31 mouse cellular contexts compared by ENCODE assay signal in the genomic region with DNA sequence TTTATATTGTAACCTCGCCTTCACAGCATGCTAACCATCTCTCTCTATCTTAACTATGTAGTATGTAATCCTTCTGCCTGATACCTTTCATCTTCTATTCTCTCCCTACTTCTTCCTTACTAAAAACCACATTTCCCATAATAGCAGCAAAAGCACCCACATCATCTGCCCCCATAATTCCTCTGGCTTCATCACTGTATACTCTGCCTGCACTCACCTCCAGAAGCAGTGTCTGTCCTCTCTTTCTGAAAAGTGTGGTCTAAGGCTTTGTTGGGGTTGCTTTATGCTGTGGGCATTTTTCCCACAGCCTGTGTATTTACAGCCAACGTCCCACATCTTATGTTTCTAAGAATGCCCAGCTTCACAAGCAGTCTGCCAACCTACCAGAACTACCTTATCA. TPM values are rescaled to one million over a fixed set of nuclear protein-coding genes. Genes with fewer than 3 reads are reported as not detected.
DNase-seq lines count a peak whose midpoint lies in the region; ATAC-seq and TF ChIP-seq lines count a peak whose summit lies in the region.
"Had no signal": no experiment of that assay in that cellular context is flagged by ENCODE, and none has a peak within 500 bp of the region (broad histone marks: within the 10 kb centered on the region; RNA-seq: fewer than 3 reads in every experiment).

No protein-coding gene starts in this region.

- TF ChIP-seq CTCF in layer of hippocampus, adult 2 months (conservative IDR thresholded peaks at IDR 0.05), result no peak
- no peak for TF ChIP-seq CTCF in cortical plate, adult 2 months (IDR thresholded peaks at IDR 0.05; ENCODE audit: extremely low read depth, insufficient read depth, low read length)

- H3K4me3 ChIP-seq in forebrain, embryonic 16.5 days (replicated peaks; ENCODE audit: low read length), result no peak overlapping the region
- H3K4me3 ChIP-seq in forebrain, embryonic 11.5 days (ENCODE audit: low read depth, low read length), result no peak overlapping the region
- no peak overlapping the region for H3K4me3 ChIP-seq in layer of hippocampus, adult 2 months
- no peak overlapping the region for H3K4me3 ChIP-seq in cortical plate, adult 2 months (ENCODE audit: insufficient read depth, low read length)
- H3K4me3 ChIP-seq: embryonic facial prominence, embryonic 10.5 days; embryonic facial prominence, embryonic 13.5 days; erythroblast, embryonic 14.5 days; heart, adult 2 months; heart, embryonic 10.5 days; heart, embryonic 13.5 days; hindbrain, embryonic 12.5 days had no signal

- no peaks in the 10 kb centered on the region for H3K27me3 ChIP-seq in forebrain, embryonic 16.5 days (replicated peaks; ENCODE audit: control insufficient read depth, insufficient read depth, low read length)
- no peaks in the 10 kb centered on the region for H3K27me3 ChIP-seq in forebrain, embryonic 11.5 days (ENCODE audit: control insufficient read depth, insufficient read depth, low read length)
- H3K27me3 ChIP-seq: embryonic facial prominence, embryonic 13.5 days; heart, embryonic 13.5 days; hindbrain, embryonic 12.5 days had no signal

- 58% methylated on average over 2 of the region's 2 CpGs for WGBS in forebrain, embryonic 16.5 days
- 80% methylated on average over 2 of the region's 2 CpGs for WGBS in forebrain, embryonic 11.5 days

- ATAC-seq in forebrain, embryonic 16.5 days, result no peak
- ATAC-seq in forebrain, embryonic 11.5 days (replicated peaks; ENCODE audit: low FRiP score), result no peak
- ATAC-seq: CD4-positive, CD25-positive, alpha-beta regulatory T cell, adult 4 months; forebrain, embryonic 14.5 days; hindbrain, postnatal 0 days; inflammation-experienced regulatory T-cells, adult 6 months; intestine, embryonic 16.5 days had no signal

- H3K36me3 ChIP-seq in forebrain, embryonic 16.5 days (ENCODE audit: control insufficient read depth, insufficient read depth), result no peaks in the 10 kb centered on the region
- H3K36me3 ChIP-seq in forebrain, embryonic 11.5 days (ENCODE audit: control insufficient read depth, insufficient read depth, low read length), result no peaks in the 10 kb centered on the region
- H3K36me3 ChIP-seq: embryonic facial prominence, embryonic 10.5 days; embryonic facial prominence, embryonic 13.5 days; heart, embryonic 10.5 days; heart, embryonic 13.5 days; hindbrain, embryonic 12.5 days had no signal

- no peak for TF ChIP-seq POLR2A in cortical plate, adult 2 months (IDR thresholded peaks at IDR 0.05; ENCODE audit: extremely low read depth, insufficient read depth, low read length)

- H3K9ac ChIP-seq in forebrain, embryonic 16.5 days (replicated peaks; ENCODE audit: low read depth, low read length), result no peak overlapping the region
- no peak overlapping the region for H3K9ac ChIP-seq in forebrain, embryonic 11.5 days (ENCODE audit: low read length)
- H3K9ac ChIP-seq: embryonic facial prominence, embryonic 13.5 days; heart, embryonic 13.5 days; hindbrain, embryonic 12.5 days had no signal

- no peak overlapping the region for H3K4me2 ChIP-seq in forebrain, embryonic 16.5 days (ENCODE audit: low read length)
- H3K4me2 ChIP-seq in forebrain, embryonic 11.5 days (ENCODE audit: low read depth, low read length, severe bottlenecking), result no peak overlapping the region
- H3K4me2 ChIP-seq: embryonic facial prominence, embryonic 13.5 days; heart, embryonic 13.5 days; hindbrain, embryonic 12.5 days had no signal

- H3K27ac ChIP-seq in forebrain, embryonic 16.5 days (ENCODE audit: low read length), result peak overlapping the region; percentile 44; the same call in 1 of the 2 replicates
- H3K27ac ChIP-seq in forebrain, embryonic 11.5 days (ENCODE audit: low read depth, low read length), result no peak overlapping the region
- peak overlapping the region; percentile 68 for H3K27ac ChIP-seq in layer of hippocampus, adult 2 months
- H3K27ac ChIP-seq in cortical plate, adult 2 months (ENCODE audit: insufficient read depth, low read length), result peak overlapping the region; percentile 84; the same call in 1 of the 2 replicates
- H3K27ac ChIP-seq: embryonic facial prominence, embryonic 10.5 days; embryonic facial prominence, embryonic 13.5 days; heart, adult 2 months; heart, embryonic 10.5 days; heart, embryonic 13.5 days; hindbrain, embryonic 12.5 days; hindbrain, postnatal 0 days had no signal

- H3K9me3 ChIP-seq in forebrain, embryonic 16.5 days (ENCODE audit: control insufficient read depth, low read length), result no peaks in the 10 kb centered on the region
- H3K9me3 ChIP-seq in forebrain, embryonic 11.5 days (ENCODE audit: control insufficient read depth, low read length), result no peaks in the 10 kb centered on the region
- H3K9me3 ChIP-seq: embryonic facial prominence, embryonic 10.5 days; embryonic facial prominence, embryonic 13.5 days; heart, embryonic 10.5 days; heart, embryonic 13.5 days; hindbrain, embryonic 12.5 days had no signal

- no peak for DNase-seq in forebrain, embryonic 11.5 days (ENCODE audit: low spot score)
- no peak for DNase-seq in layer of hippocampus, adult 2 months (ENCODE audit: low spot score in 2 of 2)
- DNase-seq in layer of hippocampus, postnatal 36 days, result no peak
- DNase-seq in kidney, postnatal 4 days, result no peak
- DNase-seq: adrenal gland, adult 2 months; adrenal gland, postnatal 14 days; cerebellum, adult 11-12 months; cerebellum, adult 9-10 months; cerebellum, postnatal 14 days; embryo, embryonic 11 days; gastrocnemius, postnatal 25 days; heart, adult 2 months; heart, postnatal 14 days; kidney, adult 18-20 months had no signal

- peaks cover 6% of the 10 kb centered on the region for H3K4me1 ChIP-seq in forebrain, embryonic 16.5 days (replicated peaks; ENCODE audit: control insufficient read depth, insufficient read depth, low read length)
- no peaks in the 10 kb centered on the region for H3K4me1 ChIP-seq in forebrain, embryonic 11.5 days (replicated peaks; ENCODE audit: control insufficient read depth, insufficient read depth, low read length)
- H3K4me1 ChIP-seq in cortical plate, adult 2 months (ENCODE audit: control insufficient read depth, insufficient read depth, low read length), result peaks cover 6% of the 10 kb centered on the region
- H3K4me1 ChIP-seq: embryonic facial prominence, embryonic 10.5 days; embryonic facial prominence, embryonic 13.5 days; heart, embryonic 10.5 days; heart, embryonic 13.5 days; hindbrain, embryonic 12.5 days had no signal

RNA-seq across cellular contexts. Expression of a gene that starts 57.6 kb away (rescaled TPM):
- 739 and 853 TPM in 2 replicates for polyA plus RNA-seq in forebrain, embryonic 16.5 days (2015; fragmentation: Nextera tagmentation; extraction: Ambion mirVana)
- 95.2 and 99.8 TPM in 2 replicates for polyA plus RNA-seq in forebrain, embryonic 11.5 days (2014; fragmentation: Nextera tagmentation; extraction: Ambion mirVana)
- 100 to 1,000 TPM; 959 to 981 TPM for total RNA-seq in layer of hippocampus, adult 2 months (2021)
- total RNA-seq in layer of hippocampus, postnatal 36 days (2021), result 1,000 to 10,000 TPM; 1,023 to 1,079 TPM
- 881 and 903 TPM in 2 replicates for polyA plus RNA-seq in cortical plate, adult 2 months (2012; rRNA removed)
- total RNA-seq: common myeloid progenitor, adult 5-6 weeks; hematopoietic stem cell, adult 5-6 weeks; MEL had no signal
- polyA plus RNA-seq: C2C12; CD4-positive, CD25-positive, alpha-beta regulatory T cell, adult 4 months; erythroblast, embryonic 14.5 days had no signal
